Mouse (Mus musculus): ENCODE measurements around the gene Plekha4. TPM values are rescaled to one million over a fixed set of nuclear protein-coding genes. Genes with fewer than 3 reads are reported as not detected.

The Plekha4 gene
- total RNA-seq, 2 experiments from 2014 or later: 1.9 to 2.1 TPM

DNA sequence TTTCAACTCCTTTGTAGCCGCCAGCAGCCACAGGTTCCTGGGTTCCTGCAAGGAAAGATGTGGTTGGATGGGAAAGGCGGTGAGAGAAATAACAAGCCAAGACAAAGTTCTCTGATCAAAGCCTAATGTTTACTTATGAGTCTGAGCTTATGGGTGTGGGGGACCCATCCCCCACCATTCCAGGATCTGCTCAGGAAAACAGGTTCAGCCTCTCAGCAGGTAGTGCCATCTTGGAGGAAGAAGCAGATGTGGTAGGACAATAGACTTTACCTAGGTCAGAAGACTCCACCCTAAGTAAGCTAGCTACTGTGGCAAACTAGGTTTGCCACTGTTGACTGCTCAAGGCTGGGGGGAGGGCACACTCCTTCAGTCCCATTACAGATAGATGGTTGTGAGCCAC lies 38.7 kb downstream of the Plekha4 start:
- DNase-seq: no peak
- intact Hi-C loops (cut with DNase I): loop anchor here (5.0 kb wide), 1 partner anchor 113 kb away; no protein-coding TSS in a partner anchor

DNA sequence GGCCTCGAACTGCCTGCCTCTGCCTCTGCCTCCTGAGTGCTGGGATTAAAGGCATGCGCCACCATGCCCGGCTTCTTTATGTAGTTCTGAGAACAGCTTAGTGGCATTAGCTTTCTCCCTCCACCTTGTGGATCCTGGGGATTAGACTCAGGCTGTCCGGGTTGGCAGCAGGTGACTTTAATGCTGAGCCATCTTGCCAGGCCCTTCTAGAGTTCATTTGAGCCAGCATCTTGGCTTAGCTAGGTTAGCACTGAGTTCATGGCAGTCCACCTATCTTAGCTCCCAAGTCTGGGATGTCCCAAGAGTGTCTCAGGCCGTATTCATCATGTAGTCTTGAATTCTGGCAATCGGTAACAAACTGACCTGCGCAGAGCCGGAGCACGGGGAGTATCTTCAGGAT lies 39.3 kb downstream of the Plekha4 start:
- intact Hi-C loops (cut with DNase I): no loop called here
- no peak for DNase-seq

DNA sequence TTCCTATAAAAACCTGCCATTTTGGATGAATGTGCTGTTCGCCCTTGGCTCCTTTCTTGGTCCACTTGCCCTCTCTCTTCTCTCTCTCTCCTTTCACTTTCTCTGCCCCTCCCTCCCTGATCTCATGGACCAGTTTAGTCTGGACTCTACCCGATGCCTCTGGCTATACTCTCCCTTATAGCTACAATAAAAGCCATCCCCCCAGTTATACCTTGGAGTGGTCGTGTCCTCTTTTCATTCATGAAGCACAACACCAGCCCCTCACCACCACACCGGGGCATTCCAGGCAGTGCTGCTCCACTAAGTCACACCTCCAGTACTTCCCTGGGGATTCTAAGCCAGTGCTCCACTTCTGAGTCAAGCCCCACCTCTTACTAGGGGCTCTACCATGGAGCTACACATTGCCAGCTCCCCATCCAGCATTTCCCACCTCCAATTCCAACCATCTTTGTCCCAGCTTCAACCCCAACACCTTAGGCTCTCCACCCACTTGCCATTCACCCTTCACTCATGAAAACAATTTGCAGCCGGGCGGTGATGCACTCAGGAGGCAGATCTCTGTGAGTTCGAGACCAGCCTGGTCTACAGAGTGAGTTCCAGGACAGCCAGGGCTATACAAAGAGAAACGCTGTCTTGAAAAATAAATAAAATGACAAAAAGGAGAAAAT lies 41.1 kb downstream of the Plekha4 start:
- intact Hi-C loops (cut with DNase I): no loop called here
- no peak for DNase-seq

DNA sequence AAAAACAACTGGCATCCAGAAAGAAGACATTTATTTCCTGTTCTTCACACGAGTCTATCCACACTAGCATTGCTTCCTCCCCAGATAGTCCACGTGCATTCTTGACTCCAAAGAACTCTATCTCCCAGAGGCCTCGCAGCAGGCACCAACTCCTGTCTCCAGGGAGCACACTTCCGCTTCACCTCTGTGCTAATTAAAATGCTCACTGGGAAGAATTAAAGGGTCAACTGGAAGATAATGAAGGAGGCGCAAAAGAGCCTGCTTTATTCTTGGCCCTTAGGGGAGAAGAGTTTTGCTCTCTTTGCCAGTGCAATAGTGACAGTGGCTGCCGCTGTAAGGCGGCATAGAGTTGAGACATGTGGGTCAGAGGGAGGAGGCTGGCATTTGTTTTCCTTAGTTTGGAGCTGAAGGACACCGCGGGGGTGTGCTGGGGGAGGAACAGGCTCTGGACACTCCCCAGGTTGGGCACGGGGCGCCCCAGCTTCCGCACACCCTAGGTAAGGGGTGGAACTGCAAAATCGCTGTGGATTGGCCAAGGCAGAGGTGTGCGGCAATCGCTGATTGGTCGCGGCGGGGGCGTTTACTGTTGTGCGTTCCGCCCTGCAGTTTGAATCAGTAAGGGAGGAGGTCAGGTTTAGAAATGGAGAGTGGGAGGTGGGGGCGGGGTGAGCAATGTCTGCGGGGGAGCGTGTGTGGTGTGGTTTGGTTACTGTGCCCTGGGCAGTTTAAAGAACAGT lies 41.8 kb downstream of the Plekha4 start:
- DNase-seq: peak; percentile 90
- intact Hi-C loops (cut with DNase I): no loop called here

DNA sequence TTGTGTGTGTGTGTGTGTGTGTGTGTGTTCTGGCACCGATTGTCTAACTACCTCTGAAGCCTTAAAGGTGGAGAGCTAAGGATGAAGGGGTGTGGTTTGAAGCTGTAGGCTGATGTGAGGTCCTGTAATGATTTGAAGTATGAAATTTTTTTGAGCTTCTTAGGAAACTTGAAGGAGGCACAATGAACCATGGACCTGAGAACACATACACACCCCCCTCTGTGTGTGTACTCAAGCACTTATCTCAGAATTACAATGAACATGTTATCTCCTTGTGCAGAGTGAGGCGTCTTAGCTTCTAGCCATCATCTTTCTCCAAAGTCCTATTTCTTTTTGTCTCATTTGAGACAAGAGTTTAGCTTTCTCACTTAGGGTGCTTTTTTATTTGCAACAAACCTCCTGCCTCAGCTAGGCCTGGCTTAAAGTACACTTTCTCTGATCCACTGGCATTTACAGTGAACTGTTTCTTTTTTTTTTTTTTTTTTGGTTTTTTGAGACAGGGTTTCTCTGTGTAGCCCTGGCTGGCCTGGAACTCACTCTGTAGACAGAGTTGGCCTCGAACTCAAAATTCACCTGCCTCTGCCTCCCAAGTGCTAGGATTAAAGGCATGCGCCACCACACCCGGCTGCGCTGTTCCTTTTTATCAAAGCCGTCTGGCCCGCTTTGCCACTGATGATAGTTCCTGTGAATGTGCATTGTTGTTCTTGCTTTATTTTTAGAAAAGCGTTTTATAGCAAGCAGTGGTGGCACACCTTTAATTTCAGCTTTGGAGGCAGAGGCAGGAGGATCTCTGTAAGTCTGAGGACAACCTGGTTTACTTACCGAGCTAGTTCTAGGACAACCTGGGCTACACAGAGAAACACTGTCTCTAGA lies 42.7 kb downstream of the Plekha4 start:
- DNase-seq: no peak
- intact Hi-C loops (cut with DNase I): no loop called here

DNA sequence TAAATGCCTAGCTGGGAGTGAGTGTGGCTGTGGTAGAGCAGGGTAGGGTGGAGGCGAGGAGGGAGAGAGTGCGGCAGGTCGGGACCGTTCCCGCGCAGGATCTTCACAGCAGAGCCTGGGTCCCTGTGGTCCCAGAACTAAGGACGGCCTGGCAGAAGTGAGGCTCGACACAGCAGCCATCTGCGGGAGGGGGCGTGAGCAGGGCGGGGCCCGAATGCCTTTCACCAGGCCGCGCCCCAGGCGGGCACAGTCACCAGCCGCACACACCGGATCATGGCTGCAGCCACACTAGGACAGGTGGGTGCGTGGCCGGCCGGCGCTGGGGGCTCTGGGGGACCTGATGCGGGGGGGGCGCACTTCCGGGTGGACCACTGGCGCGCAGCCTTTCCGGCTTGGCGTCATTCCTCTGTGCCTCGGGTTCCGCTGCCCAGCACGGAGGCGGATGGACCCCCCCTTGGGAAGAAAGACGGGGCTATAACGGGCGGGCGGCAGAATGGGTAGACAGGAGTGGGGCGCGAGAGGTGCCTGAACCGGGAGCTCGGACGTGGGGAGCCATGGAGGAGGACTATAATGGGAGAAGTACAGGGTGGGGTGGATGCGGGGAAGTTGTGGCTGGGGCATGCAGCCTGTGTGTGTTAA lies 44.1 kb downstream of the Plekha4 start, which contains the start of gene Bcat2:
Bcat2 (plus strand) TSS at position 51 of the 639 bp plus-strand sequence.
- peak; percentile 77 to 78 for DNase-seq
- intact Hi-C loops (cut with DNase I): no loop called here

DNA sequence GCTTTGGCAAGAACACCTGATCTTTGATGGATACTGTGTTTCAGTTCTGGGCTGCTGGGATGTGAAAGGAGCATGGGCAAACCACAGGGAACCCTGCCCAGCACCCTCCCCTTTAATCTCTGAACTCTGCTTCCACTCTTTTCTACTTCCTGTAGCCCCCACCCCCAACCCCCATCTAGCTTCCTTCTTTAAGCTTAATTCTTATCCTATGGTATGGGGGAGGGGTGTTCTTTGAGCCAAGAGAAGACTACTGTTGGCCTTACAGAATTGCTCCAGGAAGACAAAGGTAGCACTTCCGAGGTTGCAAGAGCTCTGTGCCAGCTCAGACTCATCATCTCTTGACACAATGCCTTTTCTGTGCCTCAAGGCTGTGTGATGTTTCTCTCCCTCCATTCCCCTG lies 45.8 kb downstream of the Plekha4 start:
- intact Hi-C loops (cut with DNase I): no loop called here
- DNase-seq: no peak

DNA sequence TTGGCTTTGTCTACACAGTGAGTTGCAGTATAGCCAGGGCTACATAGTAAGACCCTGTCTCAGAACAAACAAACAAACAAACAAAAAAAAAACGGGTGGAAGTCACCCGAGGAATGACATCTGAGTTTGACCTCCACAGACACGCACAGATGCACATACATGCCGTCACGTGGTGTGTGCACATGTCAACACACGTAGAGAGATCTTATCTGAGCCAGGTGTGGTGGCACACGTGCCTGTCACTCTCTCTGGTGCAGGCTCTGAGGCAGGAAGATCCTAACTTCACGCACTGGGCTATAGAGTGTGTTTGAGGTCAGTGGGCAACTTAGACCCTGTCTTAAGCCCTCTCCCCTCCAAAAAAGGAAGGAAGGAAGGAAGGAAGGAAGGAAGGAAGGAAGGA lies 47.8 kb downstream of the Plekha4 start:
- no peak for DNase-seq
- intact Hi-C loops (cut with DNase I): no loop called here

DNA sequence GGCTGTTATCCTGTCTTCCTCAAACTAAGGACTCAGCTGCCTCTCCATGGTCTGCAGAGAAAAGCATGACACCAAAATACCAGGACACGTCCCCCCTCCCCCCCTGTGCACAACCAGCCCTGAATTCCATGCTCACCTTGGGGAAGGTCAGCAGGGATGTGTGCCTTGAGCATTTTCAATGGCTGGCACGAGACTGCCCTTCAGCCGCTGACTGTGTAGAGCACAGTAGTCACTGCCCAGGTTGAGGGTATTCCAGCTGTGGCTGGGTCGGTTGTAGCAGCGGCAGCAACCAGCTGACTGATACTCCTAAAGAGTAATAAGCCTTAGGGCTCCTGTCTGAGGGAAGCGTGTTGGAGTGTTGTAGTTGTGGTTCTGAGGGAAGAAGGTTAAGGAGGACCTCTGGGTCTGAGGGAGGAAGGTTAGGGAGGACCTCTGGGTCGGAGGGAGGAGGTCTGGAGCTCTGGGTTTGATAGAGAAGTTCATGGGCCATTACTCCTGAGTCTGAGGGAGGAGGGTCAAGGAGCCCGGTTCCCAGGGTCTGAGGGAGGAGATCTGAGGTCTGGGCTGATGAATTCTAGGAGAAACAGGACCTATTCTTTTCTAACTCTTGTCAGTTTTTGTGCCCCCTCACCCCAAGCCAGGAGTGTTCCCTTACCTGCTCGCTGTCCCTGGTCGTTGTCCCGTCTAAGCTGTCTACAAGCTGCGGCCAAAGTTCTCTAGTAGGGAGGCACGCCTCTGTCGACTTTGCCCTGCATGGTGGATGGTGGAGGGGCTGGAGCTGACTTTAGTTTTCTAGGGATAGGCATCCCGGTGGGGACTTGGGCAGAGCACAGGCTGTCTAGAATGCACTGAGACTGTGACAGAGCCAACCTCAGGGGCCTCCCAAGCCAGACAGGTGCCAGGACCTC lies 48.6 kb downstream of the Plekha4 start:
- no peak for DNase-seq
- intact Hi-C loops (cut with DNase I): no loop called here

DNA sequence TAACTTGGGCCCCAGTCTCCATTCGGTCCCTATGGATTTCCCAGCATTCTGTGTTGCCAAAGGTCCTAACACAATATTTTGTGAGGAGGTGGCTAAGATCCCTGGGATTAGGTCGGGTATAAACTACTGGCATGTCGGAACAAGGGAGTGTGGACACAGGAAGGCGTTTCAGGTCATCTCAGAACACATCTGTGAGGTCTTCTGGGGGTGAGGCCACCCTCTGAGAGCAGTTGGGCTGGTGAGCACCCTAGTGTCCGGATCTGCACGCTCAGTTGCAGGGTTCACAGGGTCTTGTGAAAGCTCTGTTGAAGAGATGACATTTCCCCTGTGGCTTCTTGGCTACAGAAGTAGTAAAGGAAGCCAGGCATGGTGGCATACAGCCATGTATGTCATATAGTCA lies 59.8 kb downstream of the Plekha4 start:
- intact Hi-C loops (cut with DNase I): no loop called here

DNA sequence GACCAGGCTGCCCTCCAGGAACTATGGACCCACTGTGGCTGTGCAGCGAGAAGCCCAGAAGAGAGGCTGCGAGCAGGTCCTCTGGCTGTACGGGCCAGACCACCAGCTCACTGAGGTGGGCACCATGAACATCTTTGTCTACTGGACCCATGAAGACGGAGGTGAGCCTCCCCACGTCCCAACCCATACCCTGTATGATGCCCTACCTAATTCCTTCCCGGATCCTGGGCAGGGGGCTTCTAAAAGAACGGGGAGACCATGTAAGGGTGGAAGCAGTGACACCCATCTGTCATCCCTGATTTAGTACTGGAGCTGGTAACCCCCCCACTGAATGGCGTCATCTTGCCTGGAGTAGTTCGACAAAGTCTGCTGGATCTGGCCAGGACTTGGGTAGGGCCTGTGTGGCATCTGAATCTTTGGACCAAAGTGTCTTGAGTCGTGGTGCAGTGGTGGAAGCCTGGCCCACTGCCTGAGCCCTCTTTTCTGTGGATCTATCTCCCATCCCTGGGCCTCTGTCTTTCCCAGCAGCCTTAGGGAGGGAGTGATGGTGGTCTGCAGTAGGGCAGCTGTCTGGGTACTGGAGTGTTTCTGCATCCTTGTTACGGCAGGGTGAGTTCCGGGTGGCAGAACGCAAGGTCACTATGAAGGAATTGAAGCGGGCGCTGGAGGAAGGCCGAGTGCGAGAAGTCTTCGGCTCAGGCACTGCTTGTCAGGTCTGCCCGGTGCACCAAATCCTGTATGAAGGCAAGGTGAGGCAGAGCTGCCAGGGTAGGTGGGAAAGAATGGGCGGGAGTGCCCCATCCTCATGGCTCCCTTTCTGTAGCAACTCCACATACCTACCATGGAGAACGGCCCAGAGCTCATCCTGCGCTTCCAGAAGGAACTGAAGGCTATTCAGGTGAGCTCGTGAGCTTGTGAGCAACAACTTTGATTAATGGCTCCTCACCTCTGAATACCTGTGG lies 61.8 kb downstream of the Plekha4 start:
- DNase-seq: no peak
- intact Hi-C loops (cut with DNase I): no loop called here

More for the DNA sequence above, 59.8 kb downstream of the Plekha4 start:
- DNase-seq: no peak

DNA sequence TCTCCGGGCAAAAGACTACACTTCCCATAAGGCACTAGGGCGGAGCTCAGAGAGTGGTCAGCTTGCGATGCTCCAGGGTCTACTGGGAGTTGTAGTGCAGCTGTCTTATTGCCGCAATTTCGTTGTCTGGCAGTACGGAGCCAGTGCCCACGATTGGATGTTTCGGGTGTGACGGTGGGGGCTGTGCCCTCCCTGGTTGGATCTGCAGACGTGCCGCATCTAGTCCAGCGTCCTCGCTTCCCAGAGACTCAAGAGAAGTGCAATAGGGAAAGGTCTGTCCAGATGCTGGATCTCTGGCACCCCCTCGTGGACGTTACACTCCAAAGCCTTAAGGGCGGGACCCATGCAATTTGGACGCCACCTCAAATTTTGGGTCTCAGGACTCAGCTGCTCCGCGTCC lies 63.0 kb downstream of the Plekha4 start:
- peak; percentile 92 to 94 for DNase-seq
- intact Hi-C loops (cut with DNase I): no loop called here

DNA sequence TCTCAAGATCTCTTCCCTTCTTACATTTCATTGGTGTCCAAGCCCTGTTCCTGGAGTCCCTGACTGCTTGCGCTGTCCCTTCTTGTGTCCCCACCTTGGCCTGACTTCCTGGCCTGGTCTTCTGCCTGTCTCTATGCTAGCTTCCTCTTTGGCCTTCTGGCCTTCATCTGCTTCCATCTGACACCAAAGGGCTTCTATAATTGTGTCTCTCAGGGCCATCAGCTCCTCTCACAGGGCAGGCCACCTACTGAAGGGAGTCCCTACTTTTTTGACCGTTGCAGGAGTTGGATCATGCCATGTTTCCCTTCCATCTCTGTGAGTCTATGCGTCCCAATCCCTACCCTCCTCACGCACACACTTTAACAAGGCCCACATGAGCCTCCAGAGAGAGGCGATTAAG lies 63.8 kb downstream of the Plekha4 start:
- intact Hi-C loops (cut with DNase I): loop anchor here (2.0 kb wide), 1 partner anchor 93 kb away; no protein-coding TSS in a partner anchor
- DNase-seq: no peak

DNA sequence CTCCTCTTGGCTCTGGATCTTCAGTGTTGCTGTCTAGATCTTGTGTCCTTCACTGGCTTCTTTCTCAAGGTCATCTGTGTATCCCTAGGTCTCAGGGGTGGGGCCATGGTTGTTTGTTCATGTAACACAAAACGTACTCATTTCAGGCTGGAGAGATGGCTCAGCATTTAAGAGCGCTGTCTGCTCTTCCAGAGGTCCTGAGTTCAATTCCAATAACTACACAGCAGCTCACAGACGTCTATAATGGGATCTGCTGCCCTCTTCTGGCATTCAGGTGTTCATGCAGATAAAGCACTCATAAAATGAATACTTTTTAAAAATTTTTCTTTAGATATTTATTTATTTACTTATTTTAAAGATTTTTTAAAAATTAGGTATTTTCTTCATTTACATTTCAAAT lies 64.7 kb downstream of the Plekha4 start:
- DNase-seq: no peak
- intact Hi-C loops (cut with DNase I): loop anchor here (2.0 kb wide), 1 partner anchor 92 kb away; no protein-coding TSS in a partner anchor

DNA sequence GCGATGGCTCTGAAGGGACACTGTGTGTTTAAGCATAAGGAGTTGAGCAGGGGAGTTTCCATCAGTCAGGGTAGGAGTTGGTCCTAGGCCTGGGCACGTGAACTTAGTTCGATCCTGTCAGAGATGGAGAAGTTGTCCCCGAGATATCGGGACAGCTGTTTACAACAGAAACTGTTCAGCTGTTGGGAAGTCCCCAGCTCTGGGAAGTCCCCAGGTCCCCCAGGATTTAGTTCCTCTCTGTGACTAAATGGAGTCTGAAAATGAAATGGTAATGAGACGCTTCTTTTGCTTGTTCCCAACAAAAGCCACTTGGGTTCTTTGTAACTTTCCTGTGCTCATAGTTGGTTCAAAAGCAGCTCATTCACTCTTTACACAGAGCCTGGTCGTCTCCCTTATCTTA lies 65.8 kb downstream of the Plekha4 start:
- intact Hi-C loops (cut with DNase I): loop anchor here (2.0 kb wide), 2 partner anchors 37 to 91 kb away; no protein-coding TSS in a partner anchor
- no peak for DNase-seq

DNA sequence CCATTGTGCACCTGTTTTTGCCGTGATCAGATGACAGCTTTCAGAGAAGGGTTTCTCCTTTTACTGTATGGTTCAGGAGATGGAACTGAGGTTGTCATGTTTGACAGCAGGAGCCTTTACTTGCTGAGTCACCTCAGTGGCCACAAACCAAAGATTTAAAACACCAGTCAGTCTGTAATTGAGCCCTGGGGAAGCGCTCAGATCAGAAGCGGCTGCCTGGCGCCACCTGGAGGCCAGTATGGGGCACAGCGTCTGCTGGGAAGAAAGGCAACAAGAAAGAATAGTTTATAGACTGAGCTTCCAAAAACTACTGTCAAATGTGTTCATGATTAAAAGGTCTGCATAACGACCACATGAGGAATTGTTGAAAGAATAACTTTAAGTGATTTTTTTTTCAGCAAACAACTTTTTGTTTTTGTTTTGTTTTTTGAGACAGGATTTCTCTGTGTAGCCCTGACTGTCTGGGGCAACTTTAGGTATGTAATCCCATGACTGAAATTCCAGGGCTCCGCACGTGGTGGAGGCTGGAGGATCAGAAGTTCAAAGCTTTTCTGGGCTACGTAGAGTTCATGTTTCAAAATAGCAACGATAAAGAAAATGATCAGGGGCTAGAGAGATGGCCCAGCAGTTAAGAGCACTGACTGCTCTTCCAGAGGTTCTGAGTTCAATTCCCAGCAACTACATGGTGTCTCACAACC lies 67.1 kb downstream of the Plekha4 start:
- peak; percentile 73 to 86 for DNase-seq
- intact Hi-C loops (cut with DNase I): loop anchor here (1.0 to 2.0 kb wide), 2 partner anchors 36 to 38 kb away; no protein-coding TSS in a partner anchor

DNA sequence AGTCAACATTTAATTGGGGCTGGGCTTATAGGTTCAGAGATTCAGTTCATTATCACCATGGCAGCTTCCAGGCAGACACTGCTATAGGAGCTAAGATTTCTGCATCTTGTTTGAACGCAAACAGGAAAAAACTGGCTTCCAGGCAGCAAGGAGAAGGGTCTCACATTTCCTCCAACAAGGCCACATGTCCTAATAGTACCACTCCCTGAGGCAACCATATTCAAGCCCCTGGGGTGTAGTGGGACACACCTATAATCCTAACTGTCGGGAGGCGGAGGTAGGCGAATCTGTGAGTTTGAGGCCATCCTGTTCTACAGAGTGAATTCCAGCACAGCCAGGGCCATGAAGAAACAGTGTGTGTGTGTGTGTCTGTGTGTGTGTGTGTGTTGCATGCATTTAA lies 69.0 kb downstream of the Plekha4 start:
- intact Hi-C loops (cut with DNase I): loop anchor here (2.0 kb wide), 1 partner anchor 18 kb away; no protein-coding TSS in a partner anchor
- no peak for DNase-seq
